Mouse (Mus musculus): ENCODE results near the gene Gm6614. TPM values are rescaled to one million over a fixed set of nuclear protein-coding genes. Genes with fewer than 3 reads are reported as not detected.
"Not testable (repeated sequence)": the region's sequence is repeated elsewhere in the genome, so short reads cannot be mapped to it uniquely, and the experiment has no call there.

Gene Gm6614
- not detected in 2 replicates for polyA plus RNA-seq (2012; rRNA removed)

GRCm38 (mm10) chr6:142011364-142011955 lies at the start of gene Gm6614:
TSS of gene Gm6614 (minus strand) at chr6:142011414.
- no peak for DNase-seq
- H3K4me1 ChIP-seq (ENCODE audit: control insufficient read depth, insufficient read depth, low read length) = no peaks in the 10 kb centered on the region; the same call in 1 of the 2 replicates
- TF ChIP-seq CTCF (IDR thresholded peaks at IDR 0.05; ENCODE audit: insufficient read depth, low read length) (no peak), POLR2A (IDR thresholded peaks at IDR 0.05; ENCODE audit: borderline replicate concordance, extremely low read depth, low read depth, low read length) (no peak)
- no peak within 1 kb of the TSS for H3K4me3 ChIP-seq (replicated peaks; ENCODE audit: extremely low read depth, low read depth, low read length)
- WGBS = 81% methylated on average over 4 of the region's 4 CpGs

- H3K4me3 ChIP-seq (replicated peaks; ENCODE audit: extremely low read depth, low read depth, low read length); H3K4me1 ChIP-seq (ENCODE audit: control insufficient read depth, insufficient read depth, low read length); DNase-seq: not testable (repeated sequence)
- 79% methylated on average over 3 of the region's 3 CpGs for WGBS
Observed at GRCm38 (mm10) chr6:142058281-142058680, 47.1 kb upstream of the Gm6614 start.

- Histone ChIP-seq H3K4me3 (replicated peaks; ENCODE audit: extremely low read depth, low read depth, low read length) (no peak overlapping the region), H3K4me1 (ENCODE audit: control insufficient read depth, insufficient read depth, low read length) (no peaks in the 10 kb centered on the region)
- no peak for DNase-seq
- 90% methylated on average over 1 of the region's 1 CpGs for WGBS
- TF ChIP-seq CTCF (IDR thresholded peaks at IDR 0.05; ENCODE audit: insufficient read depth, low read length) = no peak
- TF ChIP-seq POLR2A (IDR thresholded peaks at IDR 0.05; ENCODE audit: borderline replicate concordance, extremely low read depth, low read depth, low read length) = no peak
Observed at GRCm38 (mm10) chr6:142047689-142048088, 36.5 kb upstream of the Gm6614 start.

GRCm38 (mm10) chr6:142045746-142046145 lies 34.5 kb upstream of the Gm6614 start:
- no peak for TF ChIP-seq CTCF (IDR thresholded peaks at IDR 0.05; ENCODE audit: insufficient read depth, low read length)
- TF ChIP-seq POLR2A (IDR thresholded peaks at IDR 0.05; ENCODE audit: borderline replicate concordance, extremely low read depth, low read depth, low read length) = no peak
- DNase-seq = no peak
- 93% methylated on average over 2 of the region's 2 CpGs for WGBS
- no peaks in the 10 kb centered on the region for H3K4me1 ChIP-seq (ENCODE audit: control insufficient read depth, insufficient read depth, low read length)
- no peak overlapping the region for H3K4me3 ChIP-seq (replicated peaks; ENCODE audit: extremely low read depth, low read depth, low read length)

GRCm38 (mm10) chr6:142041896-142042295 lies 30.7 kb upstream of the Gm6614 start:
- no peak for TF ChIP-seq CTCF (IDR thresholded peaks at IDR 0.05; ENCODE audit: insufficient read depth, low read length)
- no peak for TF ChIP-seq POLR2A (IDR thresholded peaks at IDR 0.05; ENCODE audit: borderline replicate concordance, extremely low read depth, low read depth, low read length)
- H3K4me3 ChIP-seq (replicated peaks; ENCODE audit: extremely low read depth, low read depth, low read length) = no peak overlapping the region
- 96% methylated on average over 3 of the region's 3 CpGs for WGBS
- no peak for DNase-seq
- H3K4me1 ChIP-seq (ENCODE audit: control insufficient read depth, insufficient read depth, low read length) = no peaks in the 10 kb centered on the region

GRCm38 (mm10) chr6:142040306-142041175 lies 29.3 kb upstream of the Gm6614 start:
- no peak for DNase-seq
- Histone ChIP-seq H3K4me3 (replicated peaks; ENCODE audit: extremely low read depth, low read depth, low read length) (no peak overlapping the region), H3K4me1 (ENCODE audit: control insufficient read depth, insufficient read depth, low read length) (no peaks in the 10 kb centered on the region)
- WGBS = 44% methylated on average over 16 of the region's 16 CpGs
- peak; percentile 3; the same call in 1 of the 2 replicates for TF ChIP-seq CTCF (IDR thresholded peaks at IDR 0.05; ENCODE audit: insufficient read depth, low read length)
- no peak for TF ChIP-seq POLR2A (IDR thresholded peaks at IDR 0.05; ENCODE audit: borderline replicate concordance, extremely low read depth, low read depth, low read length)

- TF ChIP-seq CTCF (IDR thresholded peaks at IDR 0.05; ENCODE audit: insufficient read depth, low read length) (no peak), POLR2A (IDR thresholded peaks at IDR 0.05; ENCODE audit: borderline replicate concordance, extremely low read depth, low read depth, low read length) (no peak)
- Histone ChIP-seq H3K4me1 (ENCODE audit: control insufficient read depth, insufficient read depth, low read length) (no peaks in the 10 kb centered on the region; the same call in 1 of the 2 replicates), H3K4me3 (replicated peaks; ENCODE audit: extremely low read depth, low read depth, low read length) (no peak overlapping the region)
- WGBS = 72% methylated on average over 2 of the region's 2 CpGs
- no peak for DNase-seq
Observed at GRCm38 (mm10) chr6:142035771-142036170, 24.6 kb upstream of the Gm6614 start.

GRCm38 (mm10) chr6:142021671-142022070 lies 10.5 kb upstream of the Gm6614 start:
- H3K4me1 ChIP-seq (ENCODE audit: control insufficient read depth, insufficient read depth, low read length) = no peaks in the 10 kb centered on the region
- DNase-seq = no peak
- 65% methylated on average over 3 of the region's 3 CpGs for WGBS
- TF ChIP-seq POLR2A (IDR thresholded peaks at IDR 0.05; ENCODE audit: borderline replicate concordance, extremely low read depth, low read depth, low read length) = no peak
- TF ChIP-seq CTCF (IDR thresholded peaks at IDR 0.05; ENCODE audit: insufficient read depth, low read length) = no peak
- no peak overlapping the region for H3K4me3 ChIP-seq (replicated peaks; ENCODE audit: extremely low read depth, low read depth, low read length)

- no peak for TF ChIP-seq CTCF (IDR thresholded peaks at IDR 0.05; ENCODE audit: insufficient read depth, low read length)
- no peaks in the 10 kb centered on the region for H3K4me1 ChIP-seq (ENCODE audit: control insufficient read depth, insufficient read depth, low read length)
- DNase-seq = no peak
- over 99% methylated on average over 6 of the region's 6 CpGs for WGBS
- H3K4me3 ChIP-seq (replicated peaks; ENCODE audit: extremely low read depth, low read depth, low read length) = no peak overlapping the region
Observed at GRCm38 (mm10) chr6:141986772-141987171, 24.4 kb downstream of the Gm6614 start.

GRCm38 (mm10) chr6:141984644-141985043 lies 26.6 kb downstream of the Gm6614 start:
- WGBS = 60% methylated on average over 3 of the region's 3 CpGs
- Histone ChIP-seq H3K4me3 (replicated peaks; ENCODE audit: extremely low read depth, low read depth, low read length) (no peak overlapping the region), H3K4me1 (ENCODE audit: control insufficient read depth, insufficient read depth, low read length) (no peaks in the 10 kb centered on the region)
- TF ChIP-seq CTCF (IDR thresholded peaks at IDR 0.05; ENCODE audit: insufficient read depth, low read length) (no peak), POLR2A (IDR thresholded peaks at IDR 0.05; ENCODE audit: borderline replicate concordance, extremely low read depth, low read depth, low read length) (no peak)
- no peak for DNase-seq
